Mouse (Mus musculus) hindbrain, embryonic 13.5 days (tissue): ENCODE measurements around the gene 4930579F01Rik. TPM values are rescaled to one million over a fixed set of nuclear protein-coding genes. Genes with fewer than 3 reads are reported as not detected.

Experiments used
- ATAC-seq: fragments of 200-750 bp; cut with Nextera tagmentation; 2 replicates; pipeline ENCODE4 v1.8.0; 2017; ENCODE audit warnings: moderate TSS enrichment; ENCODE audit not compliant: low FRiP score
- H3K27ac ChIP-seq: fragments of 300-500 bp; sonication (generic); 2 replicates; pipeline ENCODE4 v1.5.1; 2015; ENCODE audit warnings: inconsistent platforms, mild to moderate bottlenecking, moderate library complexity
- H3K27me3 ChIP-seq: fragments of 300-500 bp; sonication (generic); 2 replicates; pipeline ENCODE4 v1.6.1; 2015; ENCODE audit warnings: mild to moderate bottlenecking, inconsistent platforms
- H3K36me3 ChIP-seq: fragments of 300-500 bp; sonication (generic); 2 replicates; pipeline ENCODE4 v1.6.1; 2015; ENCODE audit warnings: mild to moderate bottlenecking, inconsistent platforms
- H3K4me1 ChIP-seq: fragments of 300-500 bp; sonication (generic); replicated peaks from 2 replicates; pipeline ENCODE4 v1.6.1; 2015; ENCODE audit warnings: inconsistent platforms
- H3K4me2 ChIP-seq: fragments of 300-500 bp; sonication (generic); 2 replicates; pipeline ENCODE4 v1.6.1; 2015; ENCODE audit warnings: inconsistent platforms, mild to moderate bottlenecking, moderate library complexity
- H3K4me3 ChIP-seq: fragments of 300-500 bp; sonication (generic); 2 replicates; pipeline ENCODE4 v1.5.1; 2015; ENCODE audit warnings: mild to moderate bottlenecking, inconsistent platforms
- H3K9ac ChIP-seq: fragments of 300-500 bp; sonication (generic); 2 replicates; pipeline ENCODE4 v1.6.1; 2015; ENCODE audit warnings: mild to moderate bottlenecking, inconsistent platforms
- H3K9me3 ChIP-seq: fragments of 300-500 bp; sonication (generic); 2 replicates; pipeline ENCODE4 v1.6.1; 2016; ENCODE audit warnings: inconsistent platforms
- WGBS: fragments of 180-500 bp; shearing (Covaris S2); methylation state at CpG from one replicate; pipeline ENCODE4 v1.1.7; 2015; 5-methylcytosine and 5-hydroxymethylcytosine counted together
- polyA plus RNA-seq: library from polyadenylated mRNA; unstranded; fragments of >200 nt; fragmentation: Nextera tagmentation; extraction: Ambion mirVana; gene quantifications from 2 replicates; pipeline ENCODE4 v1.2.1, GENCODE M21; 2015

Gene 4930579F01Rik
- polyA plus RNA-seq, 1 experiment from 2014 or later = 0.10 TPM

DNA sequence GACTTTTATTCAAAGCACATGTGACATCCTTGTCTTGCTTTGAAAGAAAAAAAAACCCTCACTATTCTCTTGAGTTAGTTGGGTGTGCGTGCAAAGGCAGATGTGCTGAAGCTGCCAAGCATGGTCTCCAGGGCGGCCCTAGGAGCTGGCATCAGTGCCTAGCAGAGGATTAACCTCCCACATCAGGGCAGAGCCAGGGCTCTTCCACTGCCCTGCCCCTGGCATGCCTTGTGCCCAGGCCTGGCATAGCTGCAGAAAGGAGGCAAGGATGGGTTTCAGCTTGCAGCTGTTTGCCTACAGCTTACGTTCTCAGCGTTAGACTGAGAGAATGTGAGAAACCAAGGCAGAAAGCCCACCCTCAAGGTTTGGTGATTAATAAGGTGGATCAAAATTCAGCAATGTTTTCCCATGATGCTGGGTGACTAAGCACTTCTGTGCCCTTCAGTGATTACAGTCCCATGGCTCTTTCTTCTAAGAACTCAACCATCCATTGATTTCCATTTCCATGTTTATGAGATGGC lies 18.9 kb upstream of the 4930579F01Rik start:
- Histone ChIP-seq H3K4me2 (no peak overlapping the region), H3K27me3 (no peaks in the 10 kb centered on the region)

DNA sequence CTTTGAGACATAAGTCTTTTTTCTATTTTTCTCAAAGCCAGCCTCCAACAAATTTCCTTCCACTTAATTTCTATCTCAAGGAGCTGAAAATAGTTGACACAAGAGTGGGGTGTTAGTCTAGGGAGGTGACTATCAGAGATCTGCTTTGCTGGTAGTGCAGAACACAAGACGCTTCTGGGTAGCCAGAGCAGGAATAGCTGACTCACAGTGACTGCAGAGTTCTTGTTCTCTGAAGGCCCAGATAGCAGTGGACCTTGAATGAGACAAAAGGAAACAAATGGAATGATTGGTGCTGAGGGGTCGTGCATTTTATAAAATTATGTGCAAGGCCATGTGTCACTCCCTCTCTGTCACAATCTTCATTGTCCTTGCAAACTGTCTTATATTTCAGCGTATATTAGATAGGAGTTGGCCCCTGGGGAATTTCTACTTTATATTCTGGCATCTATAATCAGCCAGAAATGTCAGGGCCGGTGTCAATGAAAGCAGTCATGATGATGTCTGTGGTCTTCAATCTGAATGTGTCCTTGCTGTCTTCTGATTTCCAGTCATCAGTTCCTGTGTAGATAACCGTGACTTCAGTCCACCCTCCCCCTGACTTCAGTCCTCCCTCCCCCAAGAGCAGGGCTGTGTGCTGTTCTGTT lies 16.9 kb upstream of the 4930579F01Rik start:
- no peak overlapping the region for H3K4me3 ChIP-seq
- no peak overlapping the region for H3K9ac ChIP-seq
- H3K9me3 ChIP-seq = no peaks in the 10 kb centered on the region
- H3K4me1 ChIP-seq = 0 out of 2 replicates have a peak, but pooled peaks cover 4% of the 10 kb centered on the region
- ATAC-seq = no peak
- H3K4me2 ChIP-seq = no peak overlapping the region
- 77% methylated on average over 5 of the region's 5 CpGs for WGBS
- H3K36me3 ChIP-seq = no peaks in the 10 kb centered on the region
- H3K27me3 ChIP-seq = no peaks in the 10 kb centered on the region
- no peak overlapping the region for H3K27ac ChIP-seq

More for the DNA sequence above, 18.9 kb upstream of the 4930579F01Rik start:
- H3K4me3 ChIP-seq = no peak overlapping the region
- WGBS = 93% methylated on average over 4 of the region's 4 CpGs
- no peak for ATAC-seq
- no peak overlapping the region for H3K9ac ChIP-seq
- H3K27ac ChIP-seq = no peak overlapping the region
- no peaks in the 10 kb centered on the region for H3K9me3 ChIP-seq
- H3K4me1 ChIP-seq = 0 out of 2 replicates have a peak, but pooled peaks cover 6% of the 10 kb centered on the region
- no peaks in the 10 kb centered on the region for H3K36me3 ChIP-seq

DNA sequence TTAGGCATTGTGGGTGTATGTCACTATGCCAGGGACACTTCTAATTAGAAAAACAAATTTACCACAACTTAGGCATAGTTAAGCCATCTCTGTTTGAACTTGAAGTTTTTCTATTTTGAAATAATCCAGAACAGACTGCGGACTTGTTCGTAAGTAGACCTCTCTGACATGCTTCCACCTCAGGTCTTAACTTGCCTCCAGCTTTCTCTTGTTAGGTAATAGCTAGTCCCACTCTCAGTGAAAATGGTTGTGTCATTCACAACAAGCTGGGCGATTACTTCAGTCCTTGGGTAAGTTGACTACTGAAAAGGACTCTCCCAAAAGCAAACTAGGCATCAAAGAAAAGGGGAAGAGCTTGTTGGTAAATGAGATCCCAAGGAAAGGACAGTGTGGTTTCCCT lies 15.2 kb upstream of the 4930579F01Rik start:
- H3K27me3 ChIP-seq = no peaks in the 10 kb centered on the region
- no peaks in the 10 kb centered on the region for H3K4me1 ChIP-seq
- no peak overlapping the region for H3K4me2 ChIP-seq
- no peak overlapping the region for H3K9ac ChIP-seq
- H3K4me3 ChIP-seq = no peak overlapping the region
- H3K36me3 ChIP-seq = no peaks in the 10 kb centered on the region
- no peaks in the 10 kb centered on the region for H3K9me3 ChIP-seq
- no peak overlapping the region for H3K27ac ChIP-seq
- no peak for ATAC-seq
- 92% methylated on average over 3 of the region's 3 CpGs for WGBS

DNA sequence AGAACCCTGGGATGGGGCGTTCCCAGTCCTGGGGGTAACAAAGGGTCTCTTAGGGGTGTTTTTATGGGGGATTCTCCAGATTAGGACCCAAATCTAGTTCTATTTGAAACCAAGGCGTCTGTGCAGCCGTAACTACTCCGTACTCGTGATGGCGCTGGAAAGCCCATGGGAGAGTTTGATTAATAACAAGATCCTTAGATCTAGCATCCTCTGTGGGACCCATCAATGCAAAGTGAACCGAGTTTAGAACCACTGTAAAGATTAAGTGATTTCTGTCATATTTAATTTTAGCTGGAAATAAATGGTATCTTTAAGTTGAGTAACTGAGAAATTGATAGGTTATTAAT lies 5.1 kb upstream of the 4930579F01Rik start:
- Histone ChIP-seq H3K4me2 (peak overlapping the region; percentile 53), H3K27me3 (no peaks in the 10 kb centered on the region), H3K9ac (peak overlapping the region; percentile 65; the same call in 1 of the 2 replicates), H3K27ac (0 out of 2 replicates have a peak overlapping the region, but pooled peaks have one; percentile 3), H3K36me3 (no peaks in the 10 kb centered on the region), H3K4me1 (0 out of 2 replicates have a peak, but pooled peaks cover 8% of the 10 kb centered on the region), H3K4me3 (no peak overlapping the region), H3K9me3 (no peaks in the 10 kb centered on the region)
- WGBS = 69% methylated on average over 7 of the region's 7 CpGs
- no peak; the same call in 1 of the 2 replicates for ATAC-seq

DNA sequence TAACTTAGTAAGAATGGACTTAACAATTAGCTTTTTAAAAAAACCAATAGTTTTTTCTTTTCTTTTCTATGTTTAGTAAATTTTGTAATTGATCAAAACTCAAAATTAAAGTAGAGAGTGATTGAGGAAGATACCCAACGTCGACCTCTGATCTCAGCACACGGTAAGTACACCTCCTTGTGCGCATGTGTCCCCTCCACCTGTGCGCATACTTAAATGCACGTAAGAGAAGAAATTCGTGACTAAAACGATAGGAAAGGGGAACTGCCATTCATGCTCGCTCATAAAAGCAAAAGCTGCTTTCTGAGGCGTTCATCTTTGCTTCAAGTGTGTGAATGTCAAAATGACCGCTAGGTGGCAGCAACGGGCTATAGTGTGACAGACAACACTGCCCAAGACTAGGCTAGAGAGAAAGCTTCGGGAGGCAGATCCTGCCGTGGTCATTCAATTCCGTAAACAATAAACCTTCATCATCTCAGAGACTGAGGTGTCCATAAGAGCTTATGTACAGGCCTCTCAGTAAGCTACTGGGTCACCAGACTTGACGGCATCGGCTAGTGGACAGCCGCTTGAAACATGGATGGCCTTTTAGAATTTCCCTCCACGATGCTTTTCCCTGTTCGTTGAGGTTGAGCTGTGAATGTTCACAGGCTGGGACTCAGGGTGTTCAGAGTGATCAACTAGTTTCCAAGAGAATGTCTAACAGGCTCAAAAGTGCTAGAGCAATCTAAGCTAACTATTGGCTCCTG lies 4.5 kb upstream of the 4930579F01Rik start:
- Histone ChIP-seq H3K4me2 (peak overlapping the region; percentile 53), H3K4me3 (peak overlapping the region; percentile 33), H3K27me3 (no peaks in the 10 kb centered on the region), H3K9me3 (no peaks in the 10 kb centered on the region), H3K9ac (peak overlapping the region; percentile 65), H3K36me3 (no peaks in the 10 kb centered on the region), H3K27ac (0 out of 2 replicates have a peak overlapping the region, but pooled peaks have one; percentile 3), H3K4me1 (0 out of 2 replicates have a peak, but pooled peaks cover 8% of the 10 kb centered on the region)
- WGBS = 29% methylated on average over 20 of the region's 20 CpGs
- ATAC-seq = peak; percentile 96

DNA sequence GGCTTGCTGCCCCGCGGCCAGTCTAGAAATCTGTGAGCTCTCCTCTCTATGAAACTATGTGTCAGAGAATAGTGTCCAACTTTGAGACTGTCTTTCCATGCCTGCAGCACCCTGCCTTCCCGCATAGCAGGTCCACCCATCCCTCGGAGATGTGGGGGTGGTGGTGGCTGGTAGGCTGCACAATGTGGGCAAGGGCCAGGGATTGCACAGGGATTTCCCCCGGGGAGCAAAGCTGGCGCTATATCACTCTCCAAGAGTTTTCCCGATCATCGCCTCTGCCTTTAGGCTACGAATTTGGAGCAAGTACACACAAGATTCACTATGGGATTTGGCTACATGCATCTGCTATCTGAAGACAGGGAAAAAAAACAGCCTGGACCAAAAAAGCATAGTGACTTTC lies 3.9 kb upstream of the 4930579F01Rik start:
- 72% methylated on average over 9 of the region's 9 CpGs for WGBS
- Histone ChIP-seq H3K9ac (no peak overlapping the region), H3K27ac (no peak overlapping the region), H3K4me2 (no peak overlapping the region), H3K27me3 (no peaks in the 10 kb centered on the region), H3K36me3 (no peaks in the 10 kb centered on the region), H3K4me3 (no peak overlapping the region), H3K9me3 (no peaks in the 10 kb centered on the region), H3K4me1 (0 out of 2 replicates have a peak, but pooled peaks cover 8% of the 10 kb centered on the region)
- 0 out of 2 replicates have a peak, but pooled peaks have one; percentile 38 for ATAC-seq

DNA sequence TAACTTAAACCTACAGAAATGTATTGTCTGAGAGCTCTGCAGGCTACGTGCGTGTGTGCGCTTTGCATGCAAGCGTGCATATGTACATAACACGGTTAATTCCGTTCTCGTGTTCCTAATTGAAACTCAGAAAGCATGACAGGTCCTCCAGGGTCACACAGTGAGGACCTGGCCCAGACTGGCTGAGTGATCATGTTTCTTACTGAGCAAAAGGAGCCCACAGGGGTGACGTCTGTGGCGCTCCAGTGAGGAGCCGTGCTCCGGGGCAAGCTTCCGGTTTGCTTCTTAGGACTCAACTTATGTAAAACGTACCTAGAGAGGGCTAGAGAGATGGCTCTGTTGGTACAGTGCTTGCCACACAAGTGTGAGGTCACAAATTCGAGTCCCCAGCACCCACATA lies 3.5 kb upstream of the 4930579F01Rik start:
- Histone ChIP-seq H3K9me3 (no peaks in the 10 kb centered on the region), H3K9ac (no peak overlapping the region), H3K27ac (no peak overlapping the region), H3K4me3 (no peak overlapping the region), H3K27me3 (no peaks in the 10 kb centered on the region), H3K36me3 (no peaks in the 10 kb centered on the region), H3K4me1 (0 out of 2 replicates have a peak, but pooled peaks cover 8% of the 10 kb centered on the region), H3K4me2 (no peak overlapping the region)
- 84% methylated on average over 14 of the region's 14 CpGs for whole genome bisulfite sequencing
- ATAC-seq = no peak

DNA sequence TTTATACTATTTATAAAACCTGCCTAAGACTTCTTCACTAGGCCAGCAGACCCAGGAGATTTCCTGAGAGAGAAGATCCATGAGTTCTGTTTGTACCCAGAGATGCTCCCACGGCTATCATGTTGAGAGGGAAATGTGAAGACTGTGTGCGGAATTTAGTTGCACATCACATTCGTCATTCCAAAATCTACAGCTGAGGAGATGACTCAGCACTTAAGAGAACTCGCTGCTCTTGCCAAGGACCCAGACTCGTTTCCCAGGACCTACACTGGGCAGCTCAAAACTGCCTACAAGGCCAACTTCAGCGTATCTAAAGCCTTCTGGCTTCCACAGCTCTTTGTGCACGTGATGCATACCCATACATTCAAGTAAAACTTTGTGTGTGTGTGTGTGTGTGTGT lies 1.4 kb downstream of the 4930579F01Rik start:
- WGBS = 91% methylated on average over 7 of the region's 7 CpGs
- Histone ChIP-seq H3K36me3 (no peaks in the 10 kb centered on the region), H3K9me3 (no peaks in the 10 kb centered on the region), H3K4me2 (no peak overlapping the region), H3K4me1 (no peaks in the 10 kb centered on the region), H3K4me3 (no peak overlapping the region), H3K27me3 (no peaks in the 10 kb centered on the region), H3K27ac (no peak overlapping the region), H3K9ac (no peak overlapping the region)
- no peak for ATAC-seq

DNA sequence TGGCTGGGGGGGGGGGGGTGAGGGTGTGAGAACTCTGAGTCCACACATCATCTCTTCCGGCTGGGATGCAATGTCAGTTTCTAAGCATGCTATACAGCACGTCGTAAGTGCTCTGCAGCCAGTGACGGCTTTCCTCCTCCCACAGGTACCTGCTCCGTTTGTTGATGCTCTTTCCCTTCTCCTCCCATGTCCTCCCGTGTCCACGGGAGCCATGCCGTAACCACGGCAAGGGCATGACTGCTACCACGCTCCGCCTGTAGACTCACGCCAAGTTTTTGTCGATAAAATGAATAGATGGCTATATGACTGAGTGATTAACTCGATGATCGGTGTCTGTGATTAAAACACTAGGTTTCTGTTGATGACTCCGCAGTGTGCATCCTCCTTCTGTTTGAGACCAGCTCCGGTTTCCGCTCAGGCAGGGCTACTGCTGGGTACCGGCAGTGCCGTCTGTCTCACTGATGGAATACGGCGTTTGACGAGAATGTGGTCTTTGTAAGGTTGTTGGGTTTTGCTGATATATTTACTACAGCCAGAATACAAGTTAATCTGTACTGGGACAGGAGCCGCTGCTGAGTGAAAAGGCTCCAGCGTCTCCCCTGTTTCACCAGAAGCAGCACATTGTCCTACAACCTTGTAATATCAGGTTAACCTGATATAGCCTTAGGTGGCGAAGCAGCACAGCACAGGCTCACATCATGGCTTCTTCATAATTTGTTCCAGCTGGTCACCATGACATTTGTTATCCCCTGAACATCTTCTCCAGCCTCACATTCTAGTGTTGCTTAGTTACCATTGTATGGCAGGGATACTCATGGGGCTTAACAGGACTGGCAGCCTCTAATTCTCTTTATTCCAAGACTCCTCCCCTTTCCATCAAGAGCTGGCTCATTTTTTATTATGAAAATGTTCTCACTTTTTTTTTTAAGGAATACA lies 7.4 kb downstream of the 4930579F01Rik start:
- Histone ChIP-seq H3K4me2 (0 out of 2 replicates have a peak overlapping the region, but pooled peaks have one; percentile 19), H3K27ac (peak overlapping the region; percentile 62), H3K4me1 (peaks cover 11% of the 10 kb centered on the region), H3K4me3 (no peak overlapping the region), H3K9me3 (no peaks in the 10 kb centered on the region), H3K9ac (no peak overlapping the region), H3K27me3 (no peaks in the 10 kb centered on the region), H3K36me3 (no peaks in the 10 kb centered on the region)
- WGBS = 76% methylated on average over 26 of the region's 26 CpGs
- ATAC-seq = peak; percentile 79; the same call in 1 of the 2 replicates

DNA sequence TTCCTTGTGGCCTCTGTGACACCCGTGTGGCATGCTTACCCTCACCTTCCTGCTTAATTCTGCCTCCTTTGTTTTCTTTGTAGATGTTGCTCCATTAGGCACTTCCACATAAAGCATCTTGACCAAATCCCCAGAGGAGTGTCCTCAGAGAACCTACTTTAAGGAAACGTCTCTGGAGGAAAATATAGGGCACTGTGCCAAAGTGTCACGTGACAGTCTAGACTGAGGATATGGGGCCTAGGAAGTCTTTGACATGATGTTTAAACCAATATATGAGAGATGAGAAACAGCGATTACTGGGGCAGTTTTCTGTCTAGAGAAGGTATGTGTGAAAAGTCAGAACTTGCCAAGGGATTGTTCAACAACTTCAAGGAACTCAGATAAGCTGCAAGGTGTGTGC lies 8.3 kb downstream of the 4930579F01Rik start:
- Histone ChIP-seq H3K4me1 (peaks cover 11% of the 10 kb centered on the region), H3K27me3 (no peaks in the 10 kb centered on the region), H3K4me2 (no peak overlapping the region), H3K9ac (no peak overlapping the region), H3K9me3 (no peaks in the 10 kb centered on the region), H3K36me3 (no peaks in the 10 kb centered on the region), H3K27ac (no peak overlapping the region), H3K4me3 (no peak overlapping the region)
- 70% methylated on average over 4 of the region's 4 CpGs for WGBS
- ATAC-seq = no peak

DNA sequence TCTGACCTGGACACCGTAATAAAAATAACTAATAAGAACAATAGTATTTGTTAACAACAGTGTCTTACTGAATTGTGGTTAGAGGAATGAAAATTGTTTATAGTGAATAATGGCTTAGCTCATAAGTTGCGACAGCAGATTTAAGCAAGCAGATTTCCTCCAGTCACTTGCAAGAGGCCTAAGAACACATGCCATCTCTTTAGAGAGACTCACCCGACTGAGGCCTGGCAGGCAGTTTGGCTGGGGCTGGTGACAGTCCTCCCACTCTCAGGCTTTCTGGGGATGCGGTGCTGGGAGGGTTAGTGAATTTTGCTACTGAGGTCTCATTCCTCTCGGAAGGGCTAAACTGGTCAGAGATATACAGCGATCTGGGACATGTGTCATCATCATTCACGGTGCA lies 10.3 kb downstream of the 4930579F01Rik start:
- Histone ChIP-seq H3K27me3 (no peaks in the 10 kb centered on the region), H3K9ac (no peak overlapping the region), H3K4me3 (no peak overlapping the region), H3K9me3 (no peaks in the 10 kb centered on the region), H3K36me3 (no peaks in the 10 kb centered on the region), H3K4me2 (no peak overlapping the region), H3K27ac (no peak overlapping the region), H3K4me1 (peaks cover 11% of the 10 kb centered on the region)
- no peak for ATAC-seq
- WGBS = 86% methylated on average over 7 of the region's 7 CpGs

DNA sequence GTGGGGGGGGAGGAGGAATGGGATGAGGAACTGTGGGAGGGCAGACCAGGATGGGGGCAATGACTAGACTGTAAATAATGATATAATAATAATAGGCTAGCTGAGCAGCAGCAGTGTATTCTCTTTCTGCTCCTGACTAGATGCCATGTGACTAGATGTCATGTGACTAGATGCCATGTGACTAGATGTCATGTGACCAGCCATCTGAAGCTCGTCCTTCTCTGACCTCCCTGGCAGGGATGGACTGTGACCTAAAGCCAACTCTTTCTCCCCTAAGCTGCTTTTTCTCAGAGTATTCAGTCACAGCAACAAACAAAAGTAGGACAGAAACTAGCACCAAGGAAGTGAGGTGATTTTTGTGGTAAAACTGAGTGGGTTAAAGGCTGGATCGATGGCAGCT lies 11.6 kb downstream of the 4930579F01Rik start:
- no peak for ATAC-seq
- Histone ChIP-seq H3K9me3 (no peaks in the 10 kb centered on the region), H3K36me3 (no peaks in the 10 kb centered on the region), H3K27ac (no peak overlapping the region), H3K4me1 (peaks cover 11% of the 10 kb centered on the region), H3K4me3 (no peak overlapping the region), H3K27me3 (no peaks in the 10 kb centered on the region), H3K4me2 (no peak overlapping the region), H3K9ac (no peak overlapping the region)
- WGBS = 89% methylated on average over 2 of the region's 2 CpGs
